Mouse (Mus musculus): ENCODE measurements around the gene Rxrb. TPM values are rescaled to one million over a fixed set of nuclear protein-coding genes. Genes with fewer than 3 reads are reported as not detected.
"Not testable (repeated sequence)": the region's sequence is repeated elsewhere in the genome, so short reads cannot be mapped to it uniquely, and the experiment has no call there.

The Rxrb gene
- 65.3 and 70.2 TPM in 2 replicates for total RNA-seq (2017)

DNA sequence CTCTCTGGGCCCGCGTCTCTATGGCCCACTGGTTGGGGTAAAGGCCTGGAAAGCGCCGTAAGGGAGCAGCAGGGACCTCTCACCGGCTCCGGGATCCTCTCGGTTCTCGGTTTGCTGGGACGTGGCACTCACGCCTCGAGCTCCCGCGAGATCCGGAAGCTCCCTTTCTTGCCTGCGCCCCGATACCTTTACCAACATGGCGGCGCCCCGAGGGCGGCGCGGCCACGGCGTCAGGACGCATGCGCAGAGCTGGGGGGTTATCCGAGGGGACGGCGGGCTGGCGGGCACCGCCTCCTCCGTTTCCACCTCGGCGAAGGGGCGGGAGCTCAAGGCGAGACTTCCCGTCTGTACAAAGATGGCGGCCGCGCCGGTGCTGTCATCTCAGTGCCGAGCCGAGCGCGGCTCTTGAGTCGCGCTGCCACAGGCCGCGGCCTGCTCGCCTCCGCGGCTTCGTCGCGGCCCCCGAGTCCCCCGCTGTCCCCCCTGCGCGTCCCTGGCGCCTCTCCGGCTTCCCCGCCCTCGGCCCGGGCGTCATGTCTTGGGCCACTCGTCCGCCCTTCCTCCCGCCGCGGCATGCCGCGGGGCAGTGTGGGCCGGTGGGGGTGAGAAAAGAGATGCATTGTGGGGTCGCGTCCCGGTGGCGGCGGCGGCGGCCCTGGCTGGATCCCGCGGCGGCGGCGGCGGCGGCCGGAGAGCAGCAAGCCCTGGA lies at the start of gene Rxrb, which contains the start of gene Slc39a7:
Rxrb (plus strand) TSS at position 348 of the 709 bp plus-strand sequence.
Slc39a7 (minus strand) TSS at position 218 of the 709 bp plus-strand sequence.
- peak; percentile 59 for ATAC-seq (ENCODE audit: extremely low read depth, insufficient number of reproducible peaks, low FRiP score, poor library complexity, severe bottlenecking)

DNA sequence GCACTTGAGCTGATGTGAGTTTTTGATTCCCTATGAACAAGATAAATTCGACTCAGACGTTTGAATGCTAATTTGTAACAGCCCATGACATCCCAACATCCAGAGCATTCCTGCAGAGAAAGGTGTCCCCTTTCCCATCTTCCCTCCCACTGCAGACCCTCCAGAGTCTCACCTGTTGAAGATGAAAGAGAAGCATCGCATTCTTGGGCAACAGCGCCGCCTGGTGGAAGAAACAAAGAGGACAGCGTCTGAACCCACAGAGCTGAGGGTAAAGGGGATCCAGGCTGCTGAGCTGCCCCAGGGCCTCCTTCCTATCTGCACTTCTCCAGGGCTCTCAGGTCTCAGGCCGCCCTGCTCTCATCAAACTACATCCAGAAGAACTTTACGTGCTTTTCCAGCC lies 49.5 kb upstream of the Rxrb start:
- ATAC-seq (ENCODE audit: extremely low read depth, insufficient number of reproducible peaks, low FRiP score, poor library complexity, severe bottlenecking), result not testable (repeated sequence)

DNA sequence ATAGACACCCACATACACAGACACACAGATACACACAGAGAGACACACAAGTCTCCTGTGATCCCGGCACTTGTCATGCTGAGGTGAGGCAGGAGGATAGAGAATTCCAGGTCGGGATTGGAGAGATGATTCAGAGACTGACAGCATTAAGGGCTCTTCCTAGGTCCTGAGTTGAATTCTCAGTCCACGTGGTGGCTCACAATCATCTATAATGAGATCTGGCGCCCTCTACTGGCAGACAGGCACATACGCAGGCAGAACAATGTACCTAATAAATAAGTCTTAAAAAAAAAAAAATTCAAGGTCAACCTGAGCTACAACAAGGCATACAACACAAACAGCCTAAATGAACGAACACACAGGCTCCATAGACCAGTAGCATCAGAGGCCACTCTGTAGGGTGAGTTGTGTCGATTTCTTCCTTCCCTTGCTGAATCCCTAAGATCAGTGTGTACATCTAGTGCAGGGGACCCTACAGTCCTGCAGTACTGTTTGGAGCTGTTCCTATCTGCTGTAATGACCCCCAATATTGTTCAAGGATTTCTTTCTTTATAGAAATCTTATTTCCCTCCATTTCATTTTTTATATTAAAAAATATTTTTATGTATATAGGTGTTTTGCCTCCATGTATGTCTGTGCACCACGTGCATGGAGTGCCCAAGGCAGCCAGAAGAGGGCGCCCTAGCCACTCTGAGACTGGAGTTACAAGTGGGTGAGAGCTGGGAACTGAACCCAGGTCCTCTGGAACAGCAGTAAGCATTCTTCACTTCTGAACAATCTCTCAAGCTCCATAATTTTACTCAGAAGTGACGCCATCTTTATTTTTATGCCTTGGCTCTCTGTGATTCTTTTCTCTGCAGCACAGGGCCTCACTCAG lies 39.6 kb upstream of the Rxrb start:
- ATAC-seq (ENCODE audit: extremely low read depth, insufficient number of reproducible peaks, low FRiP score, poor library complexity, severe bottlenecking), result peak; percentile 71

DNA sequence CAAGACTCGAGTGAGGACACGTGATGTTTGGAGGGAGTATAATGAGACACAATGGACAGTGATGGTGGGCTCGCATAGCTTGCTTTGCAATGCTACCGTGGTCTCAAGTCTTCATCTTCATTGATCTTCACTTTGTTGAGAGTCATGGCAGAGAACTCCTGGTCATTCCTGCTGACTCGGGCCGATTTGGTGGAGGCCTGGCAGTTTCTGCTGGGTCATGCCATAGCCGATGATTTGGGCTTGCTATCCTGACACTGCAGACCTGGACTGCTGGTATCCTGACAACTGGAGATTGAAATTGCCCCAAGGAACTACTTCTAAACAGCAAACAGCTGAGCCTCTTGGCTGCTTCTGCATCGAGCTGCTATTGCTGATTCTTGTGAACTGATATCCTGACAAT lies 36.7 kb upstream of the Rxrb start:
- ATAC-seq (ENCODE audit: extremely low read depth, insufficient number of reproducible peaks, low FRiP score, poor library complexity, severe bottlenecking), result no peak

DNA sequence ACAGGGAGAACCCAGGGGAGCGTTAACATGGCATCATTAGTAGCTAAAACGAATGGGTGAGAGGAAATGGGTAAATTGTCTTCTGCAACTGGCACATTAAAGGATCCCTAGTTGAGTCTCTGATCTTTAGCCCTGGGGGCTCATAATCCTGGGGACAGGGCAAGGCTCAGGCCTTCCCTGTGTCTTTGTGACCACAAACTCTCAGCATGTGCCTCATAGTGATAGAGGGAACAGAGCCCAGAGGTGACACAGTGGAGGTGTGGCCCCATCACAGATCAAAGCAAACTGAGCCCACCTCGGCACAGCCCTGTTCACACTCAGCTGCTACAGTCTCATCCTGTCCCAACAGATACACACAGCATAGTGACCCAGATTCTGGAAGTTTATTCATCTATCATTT lies 36.0 kb upstream of the Rxrb start:
- ATAC-seq (ENCODE audit: extremely low read depth, insufficient number of reproducible peaks, low FRiP score, poor library complexity, severe bottlenecking), result no peak

DNA sequence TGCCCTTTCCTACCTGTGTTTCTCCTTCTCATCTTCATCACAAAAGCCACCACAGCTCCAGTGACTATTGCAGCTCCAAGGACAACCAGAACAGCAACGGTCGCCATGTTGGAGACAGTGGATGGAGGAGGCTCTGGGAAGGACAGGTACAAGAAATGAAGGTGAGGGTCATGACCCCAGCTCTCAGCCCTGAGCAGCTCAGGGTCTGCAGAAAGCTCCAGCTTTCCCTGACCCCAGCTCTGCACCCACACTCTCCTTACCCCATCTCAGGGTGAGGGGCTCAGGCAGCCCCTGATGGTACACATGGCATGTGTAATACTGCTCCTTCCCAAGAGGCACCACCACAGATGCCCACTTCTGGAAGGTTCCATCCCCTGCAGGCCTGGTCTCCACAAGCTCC lies 34.6 kb upstream of the Rxrb start:
- ATAC-seq (ENCODE audit: extremely low read depth, insufficient number of reproducible peaks, low FRiP score, poor library complexity, severe bottlenecking), result not testable (repeated sequence)

DNA sequence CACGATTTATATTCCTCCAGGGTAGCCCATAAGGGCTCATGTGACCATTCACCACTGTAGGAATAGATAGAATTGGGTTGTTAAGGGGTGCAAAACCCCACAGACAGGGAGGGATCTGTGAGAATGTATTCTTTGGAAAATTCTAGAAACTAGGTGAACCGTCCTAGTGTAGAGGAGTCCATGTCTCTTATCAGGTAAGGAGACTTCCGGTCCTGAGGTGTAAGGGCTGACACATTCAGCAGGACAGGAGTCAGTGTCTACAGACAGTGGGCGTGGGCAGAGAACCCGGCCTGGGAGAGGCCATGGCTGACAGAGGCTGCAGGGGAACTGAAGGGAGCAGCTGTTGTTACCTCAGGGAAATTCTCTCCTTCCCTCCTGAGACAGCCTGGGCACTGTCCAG lies 32.9 kb upstream of the Rxrb start:
- not testable (repeated sequence) for ATAC-seq (ENCODE audit: extremely low read depth, insufficient number of reproducible peaks, low FRiP score, poor library complexity, severe bottlenecking)

DNA sequence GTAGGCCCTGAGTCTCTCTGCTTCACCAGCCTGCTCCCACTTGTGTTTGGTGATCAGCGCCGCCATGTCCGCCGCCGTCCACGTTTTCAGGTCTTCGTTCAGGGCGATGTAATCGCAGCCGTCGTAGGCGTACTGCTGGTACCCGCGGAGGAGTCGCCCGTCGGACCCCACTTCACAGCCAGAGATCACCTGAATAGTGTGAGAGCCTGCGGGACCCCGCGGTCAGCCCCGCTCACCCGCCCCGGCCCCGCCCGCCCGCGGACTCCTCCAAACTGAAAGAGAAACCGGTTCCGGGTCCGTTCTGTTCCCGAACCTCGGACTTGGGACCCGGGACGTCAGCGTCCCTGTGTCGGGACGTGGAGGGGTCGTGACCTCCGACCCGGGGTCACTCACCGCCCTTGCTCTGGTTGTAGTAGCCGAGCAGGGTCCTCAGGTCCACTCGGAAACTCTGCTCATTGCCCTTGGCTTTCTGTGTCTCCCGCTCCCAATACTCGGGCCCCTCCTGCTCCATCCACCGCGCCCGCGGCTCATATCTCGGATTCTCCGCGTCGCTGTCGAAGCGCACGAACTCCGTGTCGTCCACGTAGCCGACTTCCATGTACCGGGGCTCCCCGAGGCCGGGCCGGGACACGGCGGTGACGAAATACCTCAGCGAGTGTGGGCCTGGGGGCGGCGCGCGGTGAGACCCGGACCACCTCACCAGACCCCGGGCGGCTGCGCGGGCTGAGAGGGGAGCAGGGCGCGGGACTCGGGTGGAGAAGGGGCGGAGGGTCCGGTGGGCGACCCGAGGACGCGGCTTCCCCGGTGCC lies 32.1 kb upstream of the Rxrb start:
- ATAC-seq (ENCODE audit: extremely low read depth, insufficient number of reproducible peaks, low FRiP score, poor library complexity, severe bottlenecking), result no peak

DNA sequence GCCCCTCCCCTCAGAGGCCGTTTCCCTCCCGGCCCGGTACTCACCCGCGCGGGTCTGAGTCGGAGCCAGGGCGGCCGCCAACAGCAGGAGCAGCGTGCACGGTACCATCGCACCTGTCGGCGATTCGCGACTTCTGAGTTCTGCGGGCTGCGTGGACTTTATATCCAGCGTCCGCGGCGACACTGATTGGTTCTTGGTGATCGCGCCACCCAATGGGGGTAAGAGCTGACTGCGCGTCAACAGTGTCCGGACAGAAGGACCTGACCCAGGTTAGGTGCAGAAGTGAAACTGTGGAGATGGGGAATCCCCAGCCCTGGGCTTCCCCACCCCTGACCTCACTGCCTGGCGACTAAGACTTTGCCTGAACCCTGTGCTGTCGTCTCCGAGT lies 31.5 kb upstream of the Rxrb start, which contains the start of gene H2-K1:
H2-K1 (minus strand) TSS at position 198 of the 388 bp plus-strand sequence.
- ATAC-seq (ENCODE audit: extremely low read depth, insufficient number of reproducible peaks, low FRiP score, poor library complexity, severe bottlenecking), result peak; percentile 97

DNA sequence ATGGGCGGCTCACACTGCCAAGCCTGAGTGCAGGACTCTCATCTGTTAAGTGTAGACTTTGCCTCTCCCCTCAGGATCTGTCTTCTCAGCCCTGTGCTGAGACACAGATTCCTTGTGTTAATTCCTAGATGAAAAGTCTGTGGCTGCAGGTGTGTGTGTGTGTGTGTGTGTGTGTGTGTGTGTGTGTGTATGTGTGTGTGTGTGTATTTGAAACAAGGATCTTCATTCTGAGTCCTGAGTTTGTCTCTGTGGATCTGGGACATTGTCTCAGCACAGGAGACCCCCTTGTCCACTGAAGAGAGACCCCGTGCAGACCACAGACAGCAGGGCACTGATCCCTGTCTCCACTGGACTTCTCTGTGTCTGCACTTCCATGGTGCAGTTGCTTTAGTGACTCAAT lies 30.8 kb upstream of the Rxrb start:
- not testable (repeated sequence) for ATAC-seq (ENCODE audit: extremely low read depth, insufficient number of reproducible peaks, low FRiP score, poor library complexity, severe bottlenecking)

DNA sequence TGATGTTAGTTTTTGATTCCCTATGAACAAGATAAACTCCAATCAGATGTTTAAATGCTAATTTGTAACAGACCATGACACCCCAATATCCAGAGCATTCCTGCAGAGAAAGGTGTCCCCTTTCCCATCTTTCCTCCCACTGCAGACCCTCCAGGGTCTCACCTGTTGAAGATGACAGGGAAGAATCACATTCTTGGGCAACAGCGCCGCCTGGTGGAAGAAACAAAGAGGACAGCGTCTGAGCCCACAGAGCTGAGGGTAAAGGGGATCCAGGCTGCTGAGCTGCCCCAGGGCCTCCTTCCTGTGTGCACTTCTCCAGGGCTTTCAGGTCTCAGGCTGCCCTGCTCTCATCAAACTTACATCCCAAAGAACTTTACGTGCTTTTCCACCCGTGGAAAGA lies 28.2 kb upstream of the Rxrb start:
- no peak for ATAC-seq (ENCODE audit: extremely low read depth, insufficient number of reproducible peaks, low FRiP score, poor library complexity, severe bottlenecking)

DNA sequence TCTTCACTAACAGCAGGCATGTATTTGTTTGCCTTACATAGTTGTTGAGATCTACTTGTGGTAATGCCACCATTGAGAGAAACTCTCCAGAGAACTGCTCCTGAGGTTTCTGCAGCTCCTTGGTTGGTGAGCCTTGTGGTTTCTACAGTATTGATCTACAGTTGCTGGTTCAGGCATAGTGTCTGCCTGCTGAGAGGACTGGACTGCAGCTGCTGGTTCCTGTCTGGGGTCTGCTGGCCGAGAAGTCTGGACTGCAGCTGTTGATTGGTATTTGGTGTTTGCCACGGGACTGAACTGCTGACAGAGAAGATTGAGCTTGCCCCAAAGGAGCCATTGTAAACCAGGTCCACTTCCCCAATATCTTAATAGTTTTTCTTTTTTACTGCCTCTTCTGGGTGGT lies 25.0 kb upstream of the Rxrb start:
- ATAC-seq (ENCODE audit: extremely low read depth, insufficient number of reproducible peaks, low FRiP score, poor library complexity, severe bottlenecking), result no peak

DNA sequence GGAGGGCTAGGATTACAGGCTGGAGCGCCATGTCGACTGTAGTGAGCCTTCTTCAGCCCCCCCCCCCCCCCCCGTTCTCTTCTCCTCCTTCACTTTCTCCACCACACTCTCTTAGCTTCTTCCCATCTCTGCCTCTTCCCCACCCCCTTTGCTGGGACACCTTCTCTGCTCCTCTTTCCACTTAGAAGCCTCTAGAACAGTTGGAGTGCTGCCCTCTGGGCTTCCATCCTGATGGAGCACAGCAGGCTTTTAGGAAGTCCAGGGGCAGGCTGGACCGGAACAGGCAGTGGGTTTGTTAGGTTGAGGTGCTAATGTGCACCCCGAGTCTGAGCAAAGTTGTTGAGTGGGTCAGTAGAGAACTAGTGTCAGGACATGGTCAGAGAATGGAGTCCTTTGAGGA lies 21.5 kb upstream of the Rxrb start:
- ATAC-seq (ENCODE audit: extremely low read depth, insufficient number of reproducible peaks, low FRiP score, poor library complexity, severe bottlenecking), result no peak

DNA sequence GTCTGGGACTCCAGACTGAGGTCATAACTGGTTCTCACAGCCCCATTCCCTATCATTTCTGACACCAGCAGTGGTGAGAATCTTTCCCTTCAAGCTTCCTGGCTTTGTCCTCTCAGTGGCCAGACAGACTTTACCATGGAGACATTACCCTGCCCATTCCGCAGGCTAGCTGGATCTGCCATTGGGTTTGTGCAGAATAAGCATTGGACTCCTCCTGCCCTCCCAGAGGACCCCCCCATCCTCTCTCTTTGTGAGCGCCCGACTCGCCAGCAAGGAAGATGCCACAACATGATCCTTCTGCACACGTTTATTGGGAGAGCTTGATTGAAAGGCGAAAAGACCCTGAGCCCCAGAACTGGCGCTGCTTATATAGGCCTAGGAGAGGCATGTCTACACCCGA lies 18.2 kb upstream of the Rxrb start:
- no peak for ATAC-seq (ENCODE audit: extremely low read depth, insufficient number of reproducible peaks, low FRiP score, poor library complexity, severe bottlenecking)

DNA sequence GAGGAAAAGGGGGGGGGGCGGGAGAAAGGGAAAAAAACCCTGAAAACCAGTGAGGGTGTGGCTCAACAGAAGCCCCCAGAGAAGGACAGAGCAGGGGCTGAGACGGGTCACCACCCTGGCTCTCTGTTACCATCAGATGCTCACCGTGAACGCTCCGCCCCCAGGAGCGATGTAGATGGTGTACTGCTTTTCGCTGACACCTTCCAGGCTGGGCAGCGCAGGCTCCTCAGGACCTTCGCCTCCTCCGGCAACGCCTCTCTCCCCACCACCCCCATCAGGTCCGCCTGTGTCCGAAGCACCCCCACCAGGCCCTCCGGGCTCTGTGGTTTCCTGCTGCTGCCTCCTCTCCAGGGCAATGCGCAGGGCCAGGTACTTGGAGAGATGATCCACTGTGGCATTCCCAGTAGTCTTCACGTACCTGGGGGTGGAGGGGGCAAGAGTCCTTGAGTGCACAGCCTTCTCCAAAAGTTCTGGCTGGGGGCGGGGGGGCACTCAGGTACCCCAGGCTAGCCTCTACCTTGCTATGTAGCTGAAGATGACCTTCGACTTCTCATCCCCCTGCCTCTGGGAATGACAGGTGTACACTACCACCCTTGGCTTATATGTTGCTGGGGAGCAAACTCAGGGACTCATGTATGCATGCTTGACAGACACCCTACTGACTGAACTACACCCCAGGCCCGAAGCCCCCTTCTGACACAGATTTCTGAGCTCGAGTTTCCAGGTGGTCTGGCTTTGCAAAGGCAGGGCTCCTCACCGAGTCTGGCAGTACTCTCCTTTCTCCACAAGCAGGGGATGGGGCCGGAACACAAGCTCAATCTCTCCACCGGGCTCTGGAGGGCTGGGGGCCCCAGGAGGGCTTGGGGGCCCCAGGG lies 9.8 kb upstream of the Rxrb start:
- ATAC-seq (ENCODE audit: extremely low read depth, insufficient number of reproducible peaks, low FRiP score, poor library complexity, severe bottlenecking), result no peak

DNA sequence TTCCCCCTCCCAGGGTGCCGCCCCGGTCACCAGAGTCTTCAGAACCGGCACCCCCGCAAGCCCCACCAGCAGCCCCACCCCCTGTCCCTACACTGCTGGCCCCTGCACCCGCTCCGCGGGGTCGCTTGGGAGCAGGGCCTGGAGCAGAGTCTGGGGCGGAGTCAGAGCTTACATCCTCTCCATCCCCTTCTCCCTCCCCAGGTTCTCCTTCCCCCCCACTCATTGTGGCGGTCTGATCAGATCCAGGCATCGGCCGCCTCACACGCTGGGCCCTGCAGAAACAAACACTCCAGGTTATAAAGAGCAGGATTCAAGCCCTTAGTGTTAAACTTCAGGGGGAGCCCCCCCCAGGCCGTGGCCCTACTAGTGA lies 9.2 kb upstream of the Rxrb start:
- no peak for ATAC-seq (ENCODE audit: extremely low read depth, insufficient number of reproducible peaks, low FRiP score, poor library complexity, severe bottlenecking)

DNA sequence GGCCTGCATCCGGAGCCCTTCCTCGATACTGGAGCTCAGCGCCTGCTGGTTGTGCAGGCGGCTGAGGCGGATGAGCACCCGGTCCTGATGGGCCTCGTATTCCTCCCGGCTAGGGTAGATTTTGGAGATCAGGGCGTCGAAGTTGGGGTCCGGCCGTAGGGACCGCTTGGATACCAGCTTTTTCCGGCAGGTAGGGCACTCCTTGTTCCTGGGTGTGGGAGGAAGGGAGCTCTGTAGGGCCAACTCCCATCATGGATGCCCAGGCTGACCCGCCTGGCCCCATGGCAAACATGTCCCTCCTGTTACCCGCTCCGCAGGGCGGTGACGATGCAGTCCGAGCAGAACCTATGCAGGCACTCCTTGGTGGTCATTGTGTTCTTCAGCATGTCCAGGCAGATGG lies 8.6 kb upstream of the Rxrb start:
- no peak for ATAC-seq (ENCODE audit: extremely low read depth, insufficient number of reproducible peaks, low FRiP score, poor library complexity, severe bottlenecking)

DNA sequence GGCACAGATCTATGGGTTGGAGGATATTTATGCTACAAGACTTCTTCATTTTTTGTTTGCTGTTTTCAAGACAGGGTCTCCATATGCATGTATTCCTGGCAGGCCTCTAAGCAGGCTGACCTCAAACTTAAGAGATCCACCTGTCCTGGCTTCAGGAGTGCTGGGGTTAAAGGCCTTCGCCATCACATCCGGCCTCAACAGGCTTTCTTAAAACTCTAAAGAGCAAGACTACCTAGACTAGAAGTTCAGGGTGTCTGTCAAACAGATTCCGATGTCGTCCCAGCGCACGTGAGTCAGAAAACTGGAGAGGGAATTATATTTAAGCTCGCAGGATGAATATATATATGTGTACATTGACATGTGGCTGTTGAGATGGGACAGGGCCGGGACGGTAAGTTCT lies 7.9 kb upstream of the Rxrb start:
- ATAC-seq (ENCODE audit: extremely low read depth, insufficient number of reproducible peaks, low FRiP score, poor library complexity, severe bottlenecking), result no peak

Data from neutrophil, adult 5-6 weeks (primary cell).